ENCODE assay signal across 14 mouse cellular contexts in the genomic region with DNA sequence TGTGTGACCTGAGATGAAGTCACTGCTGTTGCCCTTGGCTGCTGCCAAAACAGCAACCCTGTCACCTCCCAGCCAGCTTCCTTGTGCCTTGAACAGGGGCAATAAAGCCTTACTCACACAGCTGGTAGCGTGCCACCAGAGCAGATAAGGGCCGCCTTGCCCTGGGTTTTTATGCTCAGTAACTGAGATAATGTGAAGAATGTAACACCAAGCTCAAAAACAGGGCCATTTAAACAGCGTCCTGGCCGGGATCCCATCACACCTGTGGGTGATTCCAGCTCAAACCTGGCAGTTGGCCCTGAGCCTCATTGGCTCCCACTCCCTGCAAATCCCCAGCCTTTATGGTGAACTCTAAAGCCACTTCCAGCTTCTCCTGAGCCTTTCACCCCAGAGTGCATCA. TPM values are rescaled to one million over a fixed set of nuclear protein-coding genes. Genes with fewer than 3 reads are reported as not detected.
A peak's percentile ranks its signal among the peaks of the same experiment; 100 is the strongest.
DNase-seq lines count a peak whose midpoint lies in the region; ATAC-seq and TF ChIP-seq lines count a peak whose summit lies in the region.
"Had no signal": no experiment of that assay in that cellular context is flagged by ENCODE, and none has a peak within 500 bp of the region (broad histone marks: within the 10 kb centered on the region; RNA-seq: fewer than 3 reads in every experiment).

No protein-coding gene starts in this region.

- no peaks in the 10 kb centered on the region for H3K36me3 ChIP-seq in liver, adult 2 months (ENCODE audit: control insufficient read depth, insufficient read depth, low read length)
- no peaks in the 10 kb centered on the region for H3K36me3 ChIP-seq in intestine, embryonic 14.5 days (ENCODE audit: control insufficient read depth, insufficient read depth, low read length)
- no peaks in the 10 kb centered on the region for H3K36me3 ChIP-seq in stomach, postnatal 0 days (ENCODE audit: control insufficient read depth, insufficient read depth, low read length)
- H3K36me3 ChIP-seq: embryonic facial prominence, embryonic 12.5 days; limb, embryonic 13.5 days had no signal

- TF ChIP-seq POLR2A in liver, adult 2 months (IDR thresholded peaks at IDR 0.05; ENCODE audit: extremely low read depth, insufficient read depth, low read length), result no peak

- no peaks in the 10 kb centered on the region for H3K27me3 ChIP-seq in liver, adult 2 months (ENCODE audit: control insufficient read depth, insufficient read depth, low read length)
- H3K27me3 ChIP-seq in intestine, embryonic 14.5 days (replicated peaks; ENCODE audit: control insufficient read depth, insufficient read depth, low read length), result no peaks in the 10 kb centered on the region
- H3K27me3 ChIP-seq in stomach, postnatal 0 days (ENCODE audit: control insufficient read depth, insufficient read depth, low read length), result no peaks in the 10 kb centered on the region
- H3K27me3 ChIP-seq: embryonic facial prominence, embryonic 12.5 days had no signal

- H3K9ac ChIP-seq in liver, adult 2 months (ENCODE audit: low read depth, low read length), result no peak overlapping the region
- H3K9ac ChIP-seq in intestine, embryonic 14.5 days (ENCODE audit: low read length), result no peak overlapping the region
- H3K9ac ChIP-seq in stomach, postnatal 0 days (ENCODE audit: low read length), result no peak overlapping the region
- H3K9ac ChIP-seq: embryonic facial prominence, embryonic 12.5 days; limb, embryonic 13.5 days had no signal

- no peaks in the 10 kb centered on the region for H3K79me2 ChIP-seq in liver, adult 2 months (ENCODE audit: control insufficient read depth, insufficient read depth, low read length)

- no peaks in the 10 kb centered on the region for H3K9me3 ChIP-seq in intestine, embryonic 14.5 days (ENCODE audit: control insufficient read depth, low read length)
- H3K9me3 ChIP-seq in stomach, postnatal 0 days (ENCODE audit: control insufficient read depth, low read length), result no peaks in the 10 kb centered on the region
- H3K9me3 ChIP-seq: embryonic facial prominence, embryonic 12.5 days; limb, embryonic 13.5 days had no signal

- peak; percentile 30; the same call in 1 of the 2 replicates for ATAC-seq in intestine, embryonic 14.5 days (replicated peaks; ENCODE audit: low FRiP score, low TSS enrichment, low read depth)
- peak; percentile 76 for ATAC-seq in stomach, postnatal 0 days (ENCODE audit: low FRiP score, low TSS enrichment)

- no peak for TF ChIP-seq EP300 in stomach, postnatal 0 days (optimal IDR thresholded peaks at IDR 0.05)

- H3K4me1 ChIP-seq in liver, adult 2 months (ENCODE audit: control insufficient read depth, insufficient read depth, low read length), result peaks cover 4% of the 10 kb centered on the region
- H3K4me1 ChIP-seq in intestine, embryonic 14.5 days (replicated peaks; ENCODE audit: control insufficient read depth, insufficient read depth, low read length), result no peaks in the 10 kb centered on the region
- no peaks in the 10 kb centered on the region for H3K4me1 ChIP-seq in stomach, postnatal 0 days (replicated peaks; ENCODE audit: control insufficient read depth, insufficient read depth)
- H3K4me1 ChIP-seq: embryonic facial prominence, embryonic 12.5 days had no signal

- TF ChIP-seq CTCF in liver, adult 2 months (IDR thresholded peaks at IDR 0.05; ENCODE audit: low read depth, low read length), result no peak
- TF ChIP-seq CTCF in stomach, postnatal 0 days (IDR thresholded peaks at IDR 0.05; ENCODE audit: low read depth), result no peak

- H3K4me2 ChIP-seq in intestine, embryonic 14.5 days (ENCODE audit: low read length), result no peak overlapping the region
- no peak overlapping the region for H3K4me2 ChIP-seq in stomach, postnatal 0 days (replicated peaks; ENCODE audit: low read depth)
- H3K4me2 ChIP-seq: embryonic facial prominence, embryonic 12.5 days; limb, embryonic 13.5 days had no signal

- H3K4me3 ChIP-seq in liver, adult 2 months (ENCODE audit: insufficient read depth, low read depth, low read length), result no peak overlapping the region
- H3K4me3 ChIP-seq in intestine, embryonic 14.5 days (ENCODE audit: low read depth, low read length), result no peak overlapping the region
- H3K4me3 ChIP-seq in stomach, postnatal 0 days (ENCODE audit: low read depth, low read length), result no peak overlapping the region
- H3K4me3 ChIP-seq: embryonic facial prominence, embryonic 12.5 days; limb, embryonic 13.5 days had no signal

- WGBS in liver, adult 2 months, result 14% methylated on average over 4 of the region's 4 CpGs
- 47% methylated on average over 4 of the region's 4 CpGs for WGBS in intestine, embryonic 14.5 days
- WGBS in stomach, postnatal 0 days, result 43% methylated on average over 4 of the region's 4 CpGs

- H3K27ac ChIP-seq in liver, adult 2 months (replicated peaks; ENCODE audit: insufficient read depth, low read depth, low read length), result no peak overlapping the region
- H3K27ac ChIP-seq in intestine, embryonic 14.5 days (ENCODE audit: low read depth), result no peak overlapping the region
- no peak overlapping the region for H3K27ac ChIP-seq in stomach, postnatal 0 days (replicated peaks)
- H3K27ac ChIP-seq: embryonic facial prominence, embryonic 12.5 days; limb, embryonic 13.5 days had no signal

- DNase-seq in liver, adult 2 months (ENCODE audit: extremely low read depth, low read depth, low spot score), result peak; percentile 58
- no peak for DNase-seq in liver
- no peak for DNase-seq in intestine, embryonic 14.5 days (ENCODE audit: low spot score)
- DNase-seq in lung, adult 18-20 months, result peak; percentile 65 to 66
- peak; percentile 84 for DNase-seq in stomach, postnatal 0 days (ENCODE audit: low spot score)
- DNase-seq in embryo, embryonic 9.5 days (ENCODE audit: extremely low spot score), result no peak
- no peak for DNase-seq in gastrocnemius, adult 18-20 months (ENCODE audit: low spot score)
- DNase-seq: cerebellum, adult 11-12 months had no signal

RNA-seq across cellular contexts. Expression of gene Gm5294, which starts 26.6 kb away (rescaled TPM):
- not detected in 2 replicates for total RNA-seq in liver, adult 2 months (2014; rRNA removed)
- not detected in 2 replicates for polyA plus RNA-seq in liver, adult 2 months (2012; rRNA removed)
- not detected in 2 replicates for polyA plus RNA-seq in intestine, embryonic 14.5 days (2014; fragmentation: Nextera tagmentation; extraction: Ambion mirVana)
- polyA plus RNA-seq in stomach, postnatal 0 days (2015; fragmentation: Nextera tagmentation; extraction: Ambion mirVana), result not detected in 2 replicates
- total RNA-seq in gastrocnemius, adult 18-20 months (2021), result not detected
- total RNA-seq: heart, postnatal 14 days; layer of hippocampus, postnatal 10 days had no signal
- polyA plus RNA-seq: limb, embryonic 13.5 days; neural tube, embryonic 11.5 days; thymus, postnatal 0 days had no signal

Comparison
In these comparisons a context has a peak if more than half of its experiments do, and no peak if none do; other contexts are left out.
1. DNase-seq: peak in liver, adult 2 months (single experiment), lung, adult 18-20 months (2 of 2) and stomach, postnatal 0 days (single experiment); none in liver (single experiment), intestine, embryonic 14.5 days (single experiment), embryo, embryonic 9.5 days (single experiment) and gastrocnemius, adult 18-20 months (single experiment).